Mouse (Mus musculus) liver, adult 2 months (tissue): ENCODE results near the gene Gzmk. TPM values are rescaled to one million over a fixed set of nuclear protein-coding genes. Genes with fewer than 3 reads are reported as not detected.

Experiments
- DNase-seq: peaks from one replicate; pipeline ENCODE4 v3.0.0-alpha.2; 2011; ENCODE audit warnings: low read depth, low spot score; ENCODE audit errors: extremely low read depth
- H3K27ac ChIP-seq: fragments of 200-500 bp; replicated peaks from 2 replicates; pipeline ENCODE4 v1.5.1; 2012; ENCODE audit warnings: low read depth, mild to moderate bottlenecking, control low read depth, inconsistent platforms, low read length; ENCODE audit not compliant: insufficient read depth
- H3K27me3 ChIP-seq: fragments of 200-500 bp; 2 replicates; pipeline ENCODE4 v1.6.1; 2012; ENCODE audit warnings: mild to moderate bottlenecking, moderate library complexity, low read length, inconsistent platforms; ENCODE audit not compliant: control insufficient read depth, insufficient read depth
- H3K36me3 ChIP-seq: fragments of 200-500 bp; 2 replicates; pipeline ENCODE4 v1.6.1; 2012; ENCODE audit warnings: low read length, inconsistent platforms; ENCODE audit not compliant: control insufficient read depth, insufficient read depth
- H3K4me1 ChIP-seq: fragments of 200-500 bp; 2 replicates; pipeline ENCODE4 v1.6.1; 2011; ENCODE audit warnings: low read length; ENCODE audit not compliant: control insufficient read depth, insufficient read depth
- H3K4me3 ChIP-seq: fragments of 200-500 bp; 2 replicates; pipeline ENCODE4 v1.5.1; 2011; ENCODE audit warnings: low read depth, mild to moderate bottlenecking, control low read depth, low read length, moderate library complexity; ENCODE audit not compliant: insufficient read depth
- H3K79me2 ChIP-seq: fragments of 200-500 bp; 2 replicates; pipeline ENCODE4 v1.6.1; 2012; ENCODE audit warnings: inconsistent platforms, mild to moderate bottlenecking, low read length, moderate library complexity; ENCODE audit not compliant: control insufficient read depth, insufficient read depth
- H3K9ac ChIP-seq: fragments of 200-500 bp; 2 replicates; pipeline ENCODE4 v1.6.1; 2012; ENCODE audit warnings: low read depth, mild to moderate bottlenecking, control low read depth, inconsistent platforms, low read length
- CTCF ChIP-seq: fragments of 200-500 bp; IDR thresholded peaks from 2 replicates; pipeline ENCODE4 v1.5.1; 2011; ENCODE audit warnings: low read depth, low read length, control low read depth
- POLR2A ChIP-seq: fragments of 200-500 bp; IDR thresholded peaks from 2 replicates; pipeline ENCODE4 v1.6.1; 2011; ENCODE audit warnings: low read length, control low read depth; ENCODE audit not compliant: insufficient read depth; ENCODE audit errors: extremely low read depth
- WGBS: fragments of 180-500 bp; shearing (Covaris S2); methylation state at CpG from one replicate; pipeline ENCODE4 v1.1.7; 2018; 5-methylcytosine and 5-hydroxymethylcytosine counted together
- polyA plus RNA-seq: library from polyadenylated mRNA; depleted of rRNA; stranded (reverse); fragments of >200 nt; gene quantifications from 2 replicates; pipeline ENCODE4 v1.2.3, GENCODE M21; 2012
- total RNA-seq: library from RNA; depleted of rRNA; stranded (reverse); fragments of >200 nt; gene quantifications from 2 replicates; pipeline ENCODE4 v1.2.3, GENCODE M21; 2014

The Gzmk gene
- total and polyA plus RNA-seq, 2 experiments = not detected

DNA sequence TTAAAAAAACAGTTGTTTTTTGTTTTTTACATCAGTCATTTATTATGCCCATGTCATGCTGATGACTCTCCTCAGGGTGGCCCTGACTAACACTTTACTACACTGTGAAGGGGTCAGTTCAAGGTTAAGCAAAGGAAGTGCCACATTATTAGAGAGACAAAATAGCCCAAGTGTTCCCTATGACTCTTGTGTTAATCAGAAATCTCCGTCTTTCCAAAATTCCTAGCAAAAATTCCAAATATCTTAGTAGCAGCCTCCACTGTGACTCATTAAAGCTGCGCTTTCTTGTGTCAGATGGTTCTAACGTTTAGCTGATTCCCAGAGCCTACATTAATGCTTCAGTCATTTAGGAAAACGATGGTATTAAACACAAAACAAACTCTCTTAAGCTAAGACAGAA lies 23.5 kb downstream of the Gzmk start:
- Histone ChIP-seq H3K9ac (no peak overlapping the region), H3K36me3 (no peaks in the 10 kb centered on the region), H3K79me2 (no peaks in the 10 kb centered on the region), H3K27me3 (no peaks in the 10 kb centered on the region), H3K4me3 (no peak overlapping the region), H3K27ac (no peak overlapping the region), H3K4me1 (no peaks in the 10 kb centered on the region)
- 67% methylated on average over 4 of the region's 4 CpGs for WGBS
- DNase-seq = no peak
- TF ChIP-seq POLR2A (no peak), CTCF (no peak)

DNA sequence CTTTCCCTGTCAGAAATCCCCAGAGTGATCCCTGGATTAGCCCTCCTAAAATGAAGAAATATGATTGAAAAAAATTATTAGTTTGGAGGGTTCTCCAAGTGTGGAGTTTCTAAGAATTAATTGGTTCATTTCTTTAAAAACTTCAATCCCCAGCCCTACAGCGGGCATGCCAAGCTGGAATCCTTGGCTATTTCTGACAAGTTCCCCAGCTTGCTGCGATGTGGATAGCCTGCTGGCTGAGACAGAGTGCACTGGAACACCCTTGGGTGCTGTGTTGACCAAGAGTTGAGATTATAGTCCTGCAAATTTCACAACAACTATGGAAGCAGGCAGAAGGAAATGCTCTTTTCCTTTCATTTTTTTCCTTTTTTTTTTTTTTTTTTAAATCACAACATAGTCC lies 24.1 kb downstream of the Gzmk start:
- Histone ChIP-seq H3K27me3 (no peaks in the 10 kb centered on the region), H3K79me2 (no peaks in the 10 kb centered on the region), H3K36me3 (no peaks in the 10 kb centered on the region), H3K4me3 (no peak overlapping the region), H3K9ac (no peak overlapping the region), H3K4me1 (no peaks in the 10 kb centered on the region), H3K27ac (no peak overlapping the region)
- TF ChIP-seq POLR2A = no peak
- no peak for TF ChIP-seq CTCF
- DNase-seq = no peak
- 88% methylated on average over 2 of the region's 2 CpGs for WGBS

- no peaks in the 10 kb centered on the region for H3K27me3 ChIP-seq
- 78% methylated on average over 8 of the region's 8 CpGs for WGBS
- no peaks in the 10 kb centered on the region for H3K79me2 ChIP-seq
- H3K27ac ChIP-seq = no peak overlapping the region
- H3K4me1 ChIP-seq = no peaks in the 10 kb centered on the region
- DNase-seq = no peak
- H3K36me3 ChIP-seq = no peaks in the 10 kb centered on the region
- TF ChIP-seq CTCF (no peak), POLR2A (no peak)
- H3K4me3 ChIP-seq = no peak overlapping the region
- no peak overlapping the region for H3K9ac ChIP-seq
Measured at GRCm38 (mm10) chr13:113200726-113201125, 25.0 kb downstream of the Gzmk start.

DNA sequence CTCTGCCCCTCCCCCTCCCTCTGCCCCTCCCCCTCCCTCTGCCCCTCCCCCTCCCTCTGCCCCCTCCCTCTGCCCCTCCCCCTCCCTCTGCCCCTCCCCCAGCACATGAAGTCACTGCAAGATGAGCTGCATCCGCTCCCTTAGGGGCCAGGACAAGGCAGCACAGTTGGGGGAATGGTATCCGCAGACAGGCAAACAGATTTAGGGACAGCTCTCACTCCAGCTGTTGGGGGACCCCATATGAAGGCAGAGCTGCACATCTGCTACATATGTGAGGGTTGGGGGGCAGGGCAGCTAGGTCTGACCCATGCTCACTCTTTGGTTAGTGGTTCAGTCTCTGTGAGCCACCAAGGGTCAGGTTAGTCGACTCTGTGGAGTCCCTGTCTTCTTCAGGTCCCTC lies 26.4 kb downstream of the Gzmk start:
- H3K4me1 ChIP-seq = no peaks in the 10 kb centered on the region
- no peaks in the 10 kb centered on the region for H3K27me3 ChIP-seq
- 66% methylated on average over 3 of the region's 3 CpGs for WGBS

DNA sequence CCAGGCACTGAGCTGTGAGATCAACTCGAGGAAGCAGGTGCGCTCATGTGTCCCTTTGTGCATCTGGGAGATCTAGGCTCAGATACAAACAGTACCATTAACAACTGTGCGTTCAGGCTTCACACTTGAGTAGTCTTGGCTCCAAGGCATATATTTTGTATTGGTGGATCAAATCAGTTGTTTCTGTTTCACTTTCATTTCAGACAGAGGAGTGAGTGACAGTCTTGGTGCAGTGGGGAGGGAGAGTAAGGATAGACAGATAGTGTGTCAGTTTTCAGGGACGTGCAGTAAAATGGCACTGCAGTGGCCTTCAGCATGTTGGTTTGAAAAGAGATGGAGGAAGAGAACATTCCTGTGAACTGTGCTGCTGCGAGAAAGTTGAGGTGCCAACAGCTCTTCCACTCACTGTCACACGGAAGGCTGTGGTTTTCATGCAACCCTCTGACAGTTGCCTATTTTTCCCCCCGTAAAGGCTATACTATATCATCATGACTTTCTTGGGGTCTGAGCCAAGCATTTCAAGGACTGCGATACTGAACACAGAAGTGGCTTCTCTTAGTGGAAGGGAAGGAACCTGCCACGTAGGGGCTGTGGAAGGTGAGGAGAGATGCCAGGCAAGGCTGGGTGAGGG lies 27.7 kb downstream of the Gzmk start:
- Histone ChIP-seq H3K9ac (no peak overlapping the region), H3K79me2 (no peaks in the 10 kb centered on the region), H3K27ac (no peak overlapping the region), H3K4me1 (no peaks in the 10 kb centered on the region), H3K27me3 (no peaks in the 10 kb centered on the region), H3K4me3 (no peak overlapping the region), H3K36me3 (no peaks in the 10 kb centered on the region)
- DNase-seq = no peak
- TF ChIP-seq CTCF = no peak
- TF ChIP-seq POLR2A = no peak
- WGBS = 88% methylated on average over 9 of the region's 9 CpGs

More for the DNA sequence above, 26.4 kb downstream of the Gzmk start:
- Histone ChIP-seq H3K4me3 (no peak overlapping the region), H3K79me2 (no peaks in the 10 kb centered on the region), H3K9ac (no peak overlapping the region), H3K27ac (no peak overlapping the region), H3K36me3 (no peaks in the 10 kb centered on the region)
- no peak for TF ChIP-seq POLR2A
- no peak for TF ChIP-seq CTCF
- DNase-seq = no peak

DNA sequence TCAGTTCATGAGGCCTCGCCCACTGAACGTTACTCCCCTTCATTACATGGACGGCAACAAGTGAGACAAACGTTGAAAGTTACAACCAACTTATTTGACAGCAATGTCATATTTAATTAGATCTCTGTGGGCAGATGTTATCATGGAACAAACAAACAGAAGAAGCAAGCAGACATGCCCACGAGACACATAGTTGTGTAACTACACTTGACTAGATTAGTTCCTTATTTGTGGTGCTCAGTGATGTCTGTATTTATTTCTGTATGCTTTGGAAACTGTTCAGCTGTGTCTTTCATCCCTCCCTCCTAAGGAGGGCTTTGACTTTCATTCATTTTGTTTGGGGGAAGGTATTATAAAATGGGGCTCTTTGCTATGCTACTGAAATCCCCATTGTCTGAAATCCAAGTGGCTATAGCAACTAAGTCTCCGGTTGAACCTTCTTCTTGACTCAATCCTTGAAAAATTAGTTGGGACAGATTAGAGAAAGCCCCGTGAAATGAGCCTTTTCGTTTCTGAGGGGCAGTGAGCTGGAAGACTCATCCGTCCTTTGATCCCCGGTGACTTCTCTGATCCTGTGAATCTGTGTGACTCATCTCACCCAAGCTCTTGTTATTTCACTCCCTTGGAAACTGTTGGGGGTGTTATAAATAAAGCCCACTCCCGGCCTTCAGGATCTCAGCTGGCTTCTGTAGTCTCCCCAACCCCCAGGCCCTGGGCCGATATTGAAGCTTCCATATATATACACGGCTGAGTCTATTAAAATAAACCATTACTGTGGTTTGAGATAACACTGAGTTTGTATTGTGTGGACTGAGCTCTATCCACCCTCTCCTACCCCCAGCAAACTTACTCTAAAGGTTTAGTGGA lies 28.7 kb downstream of the Gzmk start:
- no peaks in the 10 kb centered on the region for H3K4me1 ChIP-seq
- H3K27me3 ChIP-seq = no peaks in the 10 kb centered on the region
- H3K27ac ChIP-seq = no peak overlapping the region
- TF ChIP-seq POLR2A = no peak
- no peak for TF ChIP-seq CTCF
- no peaks in the 10 kb centered on the region for H3K36me3 ChIP-seq
- H3K4me3 ChIP-seq = no peak overlapping the region
- WGBS = 80% methylated on average over 13 of the region's 13 CpGs
- no peak for DNase-seq
- no peaks in the 10 kb centered on the region for H3K79me2 ChIP-seq
- no peak overlapping the region for H3K9ac ChIP-seq
